Mouse (Mus musculus) liver, embryonic 16.5 days (tissue): ENCODE measurements around the gene Tuba3a. TPM values are rescaled to one million over a fixed set of nuclear protein-coding genes. Genes with fewer than 3 reads are reported as not detected.

ENCODE experiments used
- ATAC-seq: fragments of 200-750 bp; cut with Nextera tagmentation; 2 replicates; pipeline ENCODE4 v1.8.0; 2017; ENCODE audit warnings: low read depth, mild to moderate bottlenecking, moderate number of reproducible peaks, moderate library complexity
- H3K27ac ChIP-seq: fragments of 300-500 bp; sonication (generic); 2 replicates; pipeline ENCODE4 v1.5.1; 2014; ENCODE audit warnings: mild to moderate bottlenecking, low read length
- H3K27me3 ChIP-seq: fragments of 300-500 bp; sonication (generic); 2 replicates; pipeline ENCODE4 v1.6.1; 2014; ENCODE audit warnings: low read depth, low read length, mixed read lengths; ENCODE audit not compliant: control insufficient read depth, insufficient read depth
- H3K36me3 ChIP-seq: fragments of 300-500 bp; sonication (generic); 2 replicates; pipeline ENCODE4 v1.6.1; 2014; ENCODE audit warnings: mild to moderate bottlenecking; ENCODE audit not compliant: control insufficient read depth, insufficient read depth
- H3K4me1 ChIP-seq: fragments of 300-500 bp; sonication (generic); 2 replicates; pipeline ENCODE4 v1.6.1; 2014; ENCODE audit warnings: low read depth, low read length, mixed read lengths; ENCODE audit not compliant: control insufficient read depth
- H3K4me2 ChIP-seq: fragments of 300-500 bp; sonication (generic); 2 replicates; pipeline ENCODE4 v1.6.1; 2014; ENCODE audit warnings: low read depth, low read length, mixed read lengths
- H3K4me3 ChIP-seq: fragments of 300-500 bp; sonication (generic); 2 replicates; pipeline ENCODE4 v1.5.1; 2014; ENCODE audit warnings: low read depth, mild to moderate bottlenecking, low read length
- H3K9ac ChIP-seq: fragments of 300-500 bp; sonication (generic); 2 replicates; pipeline ENCODE4 v1.6.1; 2014; ENCODE audit warnings: low read depth, low read length
- H3K9me3 ChIP-seq: fragments of 300-500 bp; sonication (generic); replicated peaks from 2 replicates; pipeline ENCODE4 v1.6.1; 2016; ENCODE audit warnings: low read length; ENCODE audit not compliant: control insufficient read depth
- WGBS: fragments of 180-500 bp; shearing (Covaris S2); extraction: QIAGEN DNeasy Blood & Tissue Kit; methylation state at CpG from one replicate; pipeline ENCODE4 v1.1.7; 2014; ENCODE audit not compliant: insufficient replicate concordance; 5-methylcytosine and 5-hydroxymethylcytosine counted together
- polyA plus RNA-seq: library from polyadenylated mRNA; unstranded; fragments of >200 nt; fragmentation: Nextera tagmentation; extraction: Ambion mirVana; gene quantifications from 2 replicates; pipeline ENCODE4 v1.2.1, GENCODE M21; 2015

Gene Tuba3a
- polyA plus RNA-seq, 1 experiment from 2014 or later, result not detected

GRCm38 (mm10) chr6:125236341-125236740, 49.5 kb downstream of the Tuba3a start:
- Histone ChIP-seq H3K27me3 (no peaks in the 10 kb centered on the region), H3K36me3 (no peaks in the 10 kb centered on the region), H3K4me3 (no peak overlapping the region), H3K4me1 (peaks cover 7% of the 10 kb centered on the region), H3K9ac (no peak overlapping the region), H3K9me3 (no peaks in the 10 kb centered on the region), H3K27ac (no peak overlapping the region), H3K4me2 (no peak overlapping the region)
- WGBS, result 51% methylated on average over 6 of the region's 6 CpGs
- ATAC-seq, result no peak

GRCm38 (mm10) chr6:125234520-125234828, 51.4 kb downstream of the Tuba3a start:
- H3K4me3 ChIP-seq, result no peak overlapping the region
- no peak for ATAC-seq
- no peak overlapping the region for H3K9ac ChIP-seq
- no peak overlapping the region for H3K27ac ChIP-seq
- peaks cover 14% of the 10 kb centered on the region for H3K4me1 ChIP-seq
- no peaks in the 10 kb centered on the region for H3K27me3 ChIP-seq
- no peaks in the 10 kb centered on the region for H3K9me3 ChIP-seq
- H3K36me3 ChIP-seq, result no peaks in the 10 kb centered on the region
- H3K4me2 ChIP-seq, result no peak overlapping the region
- WGBS, result 65% methylated on average over 5 of the region's 5 CpGs

DNA sequence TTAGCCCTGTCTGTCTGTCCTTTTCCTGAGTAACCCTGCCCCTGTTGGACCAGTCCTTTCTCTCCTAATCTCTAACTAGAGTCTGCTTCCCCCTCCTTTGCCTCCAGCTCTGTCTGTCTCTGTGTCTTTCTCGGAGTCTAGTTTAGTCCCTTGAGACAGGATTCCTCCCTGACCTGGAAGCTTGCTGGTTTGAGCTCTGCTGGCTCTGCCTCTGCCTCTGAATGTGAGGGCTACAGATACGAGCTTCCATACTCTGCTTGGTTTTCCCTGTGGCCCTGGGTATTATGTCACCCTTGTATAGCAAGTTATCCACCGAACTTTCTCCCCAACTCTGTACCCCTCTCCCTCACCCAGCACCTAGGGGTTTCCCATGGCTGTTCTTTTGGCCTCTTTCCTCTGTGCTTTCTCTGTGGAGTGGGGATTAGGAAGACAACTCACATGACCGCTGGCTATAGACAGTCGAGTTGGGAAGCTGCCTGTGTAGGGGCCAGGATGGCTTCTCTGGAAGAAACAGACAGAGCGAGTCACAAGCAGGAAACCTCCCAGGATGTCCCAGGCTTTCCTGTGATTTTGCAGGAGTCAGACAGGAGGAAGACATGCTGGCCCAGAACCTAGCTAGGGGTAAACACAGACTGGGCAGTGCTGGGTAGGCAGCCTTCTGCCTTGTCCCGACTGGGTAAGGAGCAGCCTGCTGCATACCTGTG, 51.9 kb downstream of the Tuba3a start:
- ATAC-seq, result no peak
- 46% methylated on average over 7 of the region's 7 CpGs for WGBS
- peaks cover 14% of the 10 kb centered on the region for H3K4me1 ChIP-seq
- no peak overlapping the region for H3K9ac ChIP-seq
- H3K27ac ChIP-seq, result 0 out of 2 replicates have a peak overlapping the region, but pooled peaks have one; percentile 12
- H3K9me3 ChIP-seq, result no peaks in the 10 kb centered on the region
- H3K36me3 ChIP-seq, result no peaks in the 10 kb centered on the region
- H3K4me2 ChIP-seq, result no peak overlapping the region
- no peaks in the 10 kb centered on the region for H3K27me3 ChIP-seq
- H3K4me3 ChIP-seq, result no peak overlapping the region

DNA sequence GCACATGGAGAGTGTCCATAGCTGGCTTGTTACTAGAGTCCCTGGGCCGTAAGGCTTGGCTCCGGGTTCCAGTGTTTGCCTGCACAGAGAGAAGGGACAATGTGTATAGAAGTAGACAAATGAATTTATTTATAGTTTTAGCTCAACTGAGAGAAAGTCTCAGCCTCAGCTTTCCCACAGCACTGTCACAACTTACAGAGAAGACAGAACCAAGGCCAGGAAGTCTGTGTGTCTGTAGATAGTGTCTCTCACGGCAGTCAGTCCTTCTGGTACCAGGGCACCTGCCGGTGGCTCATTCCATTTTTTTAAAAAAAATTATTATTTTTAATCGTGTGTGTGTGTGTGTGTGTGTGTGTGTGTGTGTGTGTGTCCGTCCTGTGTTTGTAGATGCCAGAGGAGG, 53.3 kb downstream of the Tuba3a start:
- H3K36me3 ChIP-seq, result no peaks in the 10 kb centered on the region
- H3K27ac ChIP-seq, result no peak overlapping the region
- 27% methylated on average over 6 of the region's 6 CpGs for WGBS
- H3K4me3 ChIP-seq, result no peak overlapping the region
- H3K9ac ChIP-seq, result no peak overlapping the region
- H3K4me2 ChIP-seq, result peak overlapping the region; percentile 79
- peaks cover 14% of the 10 kb centered on the region for H3K4me1 ChIP-seq
- H3K9me3 ChIP-seq, result no peaks in the 10 kb centered on the region
- no peak for ATAC-seq
- H3K27me3 ChIP-seq, result no peaks in the 10 kb centered on the region

GRCm38 (mm10) chr6:125232045-125232437, 53.8 kb downstream of the Tuba3a start:
- Histone ChIP-seq H3K9ac (peak overlapping the region; percentile 75), H3K9me3 (no peaks in the 10 kb centered on the region), H3K36me3 (no peaks in the 10 kb centered on the region), H3K27me3 (no peaks in the 10 kb centered on the region), H3K27ac (peak overlapping the region; percentile 88), H3K4me3 (peak overlapping the region; percentile 75), H3K4me2 (peak overlapping the region; percentile 79), H3K4me1 (peaks cover 14% of the 10 kb centered on the region)
- peak; percentile 35 for ATAC-seq
- WGBS, result 19% methylated on average over 4 of the region's 4 CpGs

- no peaks in the 10 kb centered on the region for H3K27me3 ChIP-seq
- H3K4me1 ChIP-seq, result peaks cover 14% of the 10 kb centered on the region
- H3K36me3 ChIP-seq, result 0 out of 2 replicates have a peak, but pooled peaks cover 2% of the 10 kb centered on the region
- ATAC-seq, result peak; percentile 79
- H3K4me3 ChIP-seq, result peak within 1 kb of the TSS; percentile 75
- H3K9me3 ChIP-seq, result no peaks in the 10 kb centered on the region
- peak within 1 kb of the TSS; percentile 88 for H3K27ac ChIP-seq
- WGBS, result under 1% methylated on average over 16 of the region's 16 CpGs
- peak within 1 kb of the TSS; percentile 75 for H3K9ac ChIP-seq
- peak within 1 kb of the TSS; percentile 79 for H3K4me2 ChIP-seq
Observed at GRCm38 (mm10) chr6:125231117-125232044, 54.5 kb downstream of the Tuba3a start, which contains the start of gene Tapbpl. TSS of gene Tapbpl (minus strand) at chr6:125231860.

DNA sequence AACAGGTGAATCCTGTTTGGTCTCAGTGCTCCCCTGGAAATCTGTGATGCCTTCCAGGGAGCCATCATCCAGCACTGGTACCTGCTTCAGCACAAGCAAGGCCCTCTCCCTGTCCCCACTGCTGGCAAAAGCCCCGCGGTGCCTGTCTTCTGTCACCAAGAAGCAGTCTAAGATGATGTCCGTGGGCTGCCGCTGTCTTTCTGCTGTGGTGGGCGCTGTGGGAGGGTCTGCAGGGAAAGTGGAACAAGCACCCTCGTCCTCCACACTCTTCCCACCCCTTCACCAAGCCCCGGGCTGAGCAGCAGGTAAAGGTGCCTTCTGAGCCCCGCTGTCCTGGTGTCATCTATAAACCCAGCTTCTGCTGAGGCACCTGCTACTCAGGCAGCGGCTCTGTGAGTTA, 55.3 kb downstream of the Tuba3a start:
- peaks cover 14% of the 10 kb centered on the region for H3K4me1 ChIP-seq
- no peak overlapping the region; the same call in 1 of the 2 replicates for H3K27ac ChIP-seq
- peak overlapping the region; percentile 75 for H3K4me3 ChIP-seq
- H3K27me3 ChIP-seq, result no peaks in the 10 kb centered on the region
- no peak for ATAC-seq
- H3K9me3 ChIP-seq, result no peaks in the 10 kb centered on the region
- peak overlapping the region; percentile 79 for H3K4me2 ChIP-seq
- 0 out of 2 replicates have a peak, but pooled peaks cover 2% of the 10 kb centered on the region for H3K36me3 ChIP-seq
- 0 out of 2 replicates have a peak overlapping the region, but pooled peaks have one; percentile 75 for H3K9ac ChIP-seq
- WGBS, result 62% methylated on average over 9 of the region's 9 CpGs
